Mouse (Mus musculus): ENCODE measurements around the gene Ccdc153. TPM values are rescaled to one million over a fixed set of nuclear protein-coding genes. Genes with fewer than 3 reads are reported as not detected.

Gene Ccdc153
- total and polyA plus RNA-seq, 3 experiments: not detected

GRCm38 (mm10) chr9:44268027-44268360, 27.5 kb downstream of the Ccdc153 start:
- no peak for TF ChIP-seq GABPA (IDR thresholded peaks at IDR 0.05; ENCODE audit: insufficient replicate concordance, low read depth, low read length)
- TF ChIP-seq JUND (conservative IDR thresholded peaks at IDR 0.05; ENCODE audit: low read depth, low read length): peak; percentile 87
- peak; percentile 83 for TF ChIP-seq ZMIZ1 (IDR thresholded peaks at IDR 0.05; ENCODE audit: low read depth, low read length)
- 0 out of 2 replicates have a peak, but pooled peaks have one; percentile 63 for TF ChIP-seq MEF2A (IDR thresholded peaks at IDR 0.05; ENCODE audit: borderline replicate concordance, low read depth, low read length)
- peak; percentile 95 for TF ChIP-seq JUN (IDR thresholded peaks at IDR 0.05; ENCODE audit: insufficient read depth, low read depth, low read length)
- peak; percentile 42 to 67 for TF ChIP-seq CTCF (conservative IDR thresholded peaks at IDR 0.05 in 1 of 2, IDR thresholded peaks at IDR 0.05 in 1 of 2; ENCODE audit: low read depth in 2 of 2, low read length in 2 of 2)
- peak; percentile 52; the same call in 1 of the 2 replicates for TF ChIP-seq CHD1 (IDR thresholded peaks at IDR 0.05; ENCODE audit: low read depth, low read length)
- no peak for TF ChIP-seq ZKSCAN1 (IDR thresholded peaks at IDR 0.05; ENCODE audit: borderline replicate concordance, low read depth, low read length)
- TF ChIP-seq CHD2 (IDR thresholded peaks at IDR 0.05; ENCODE audit: low read length): no peak
- 0 out of 2 replicates have a peak, but pooled peaks have one; percentile 3 for TF ChIP-seq RAD21 (IDR thresholded peaks at IDR 0.05; ENCODE audit: low read depth, low read length)
- TF ChIP-seq NRF1 (IDR thresholded peaks at IDR 0.05; ENCODE audit: low read depth, low read length): 0 out of 2 replicates have a peak, but pooled peaks have one; percentile 15
- peak; percentile 61; the same call in 1 of the 2 replicates for TF ChIP-seq TCF12 (IDR thresholded peaks at IDR 0.05; ENCODE audit: low read depth, low read length)
- peak; percentile 44 for TF ChIP-seq SMC3 (IDR thresholded peaks at IDR 0.05; ENCODE audit: low read depth, low read length)
- peak; percentile 57; the same call in 1 of the 2 replicates for TF ChIP-seq MXI1 (IDR thresholded peaks at IDR 0.05; ENCODE audit: low read depth, low read length)
- peak; percentile 75 for TF ChIP-seq NELFE (IDR thresholded peaks at IDR 0.05; ENCODE audit: low read depth, low read length)
- TF ChIP-seq EP300 (IDR thresholded peaks at IDR 0.05; ENCODE audit: low read length): no peak
- TF ChIP-seq SIN3A (IDR thresholded peaks at IDR 0.05; ENCODE audit: low read length): peak; percentile 74; the same call in 1 of the 2 replicates
- peak; percentile 83 for TF ChIP-seq MAZ (IDR thresholded peaks at IDR 0.05; ENCODE audit: low read depth, low read length)
- TF ChIP-seq HCFC1 (IDR thresholded peaks at IDR 0.05; ENCODE audit: low read depth, low read length): peak; percentile 27; the same call in 1 of the 2 replicates
- no peak for TF ChIP-seq MAFK (IDR thresholded peaks at IDR 0.05; ENCODE audit: insufficient replicate concordance, low read length)
- TF ChIP-seq IRF4 (IDR thresholded peaks at IDR 0.05; ENCODE audit: low read depth, low read length): peak; percentile 40; the same call in 1 of the 2 replicates
- peak; percentile 76 for TF ChIP-seq POLR2A (IDR thresholded peaks at IDR 0.05; ENCODE audit: low read depth, low read length)
- TF ChIP-seq UBTF (IDR thresholded peaks at IDR 0.05; ENCODE audit: low read depth, low read length): 0 out of 2 replicates have a peak, but pooled peaks have one; percentile 52
- Histone ChIP-seq H3K9ac (ENCODE audit: insufficient read depth, low read depth) (peak overlapping the region; percentile 96), H3K36me3 (replicated peaks in 1 of 2; ENCODE audit: control insufficient read depth in 1 of 2, insufficient read depth in 1 of 2, low read length in 1 of 2) (peaks cover 10 to 29% of the 10 kb centered on the region in 2 experiments), H3K4me2 (ENCODE audit: insufficient read depth, low read depth, poor library complexity, severe bottlenecking) (peak overlapping the region; percentile 42; the same call in 1 of the 2 replicates), H3K27ac (ENCODE audit: insufficient read depth, low read depth) (peak overlapping the region; percentile 44; the same call in 1 of the 2 replicates), H3K9me3 (replicated peaks; ENCODE audit: low read length) (no peaks in the 10 kb centered on the region), H3K27me3 (replicated peaks) (no peaks in the 10 kb centered on the region), H3K79me2 (replicated peaks; ENCODE audit: control insufficient read depth, extremely low read depth, insufficient read depth, poor library complexity, severe bottlenecking) (no peaks in the 10 kb centered on the region), H3K4me1 (ENCODE audit: control insufficient read depth in 1 of 2, insufficient read depth in 2 of 2) (peaks cover 0 to 16% of the 10 kb centered on the region in 2 experiments; a peak in 3 of 4 replicates), H3K4me3 (replicated peaks in 1 of 3; ENCODE audit: low read depth in 2 of 3, low read length in 2 of 3, poor library complexity in 1 of 3) (peak overlapping the region; percentile 76 to 81 (median 79))
- DNase-seq (ENCODE audit: extremely low read depth): peak; percentile 93
- dilution Hi-C loops (cut with MboI; ENCODE audit: extremely low pct_ligation_motif_present, extremely low pct_unique_long_range_greater_than_20kb, low sequenced_read_pairs) (no loop called here), in situ Hi-C loops (cut with MboI; ENCODE audit: low pct_ligation_motif_present, low pct_unique_long_range_greater_than_20kb, low sequenced_read_pairs) (loop anchor here (10.0 kb wide), 1 partner anchor 143 kb away; no protein-coding TSS in a partner anchor)
